Mouse (Mus musculus): Measurements from ENCODE around the gene Ednra.

DNA sequence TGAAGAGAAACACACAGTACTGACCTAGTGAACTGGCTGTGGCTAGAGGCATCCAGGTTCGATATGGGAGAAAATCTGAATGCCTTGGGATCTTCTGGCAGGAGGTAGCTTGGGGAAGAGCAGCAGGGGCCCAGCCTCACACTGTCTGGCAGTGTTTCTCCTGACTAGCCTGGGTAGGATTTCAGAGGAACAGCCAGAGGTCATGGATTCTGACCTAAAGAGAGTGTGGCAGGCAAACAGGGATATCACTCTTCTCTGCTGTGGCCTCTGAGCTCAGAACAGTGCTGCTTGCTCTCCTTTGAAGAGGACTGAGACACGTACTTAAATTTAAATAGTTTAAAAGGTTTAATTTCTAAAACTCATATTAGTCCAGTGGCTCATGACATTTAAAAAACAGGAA lies 7.2 kb downstream of the Ednra start:
- TF ChIP-seq GATA1 (IDR thresholded peaks at IDR 0.05; ENCODE audit: borderline replicate concordance, low read length) = no peak
- no peak for TF ChIP-seq FLI1 (IDR thresholded peaks at IDR 0.05; ENCODE audit: low read length)
